Mouse (Mus musculus): ENCODE data around the gene Sco1. TPM values are rescaled to one million over a fixed set of nuclear protein-coding genes. Genes with fewer than 3 reads are reported as not detected.
"Not testable (repeated sequence)": the region's sequence is repeated elsewhere in the genome, so short reads cannot be mapped to it uniquely, and the experiment has no call there.

Sco1 gene
- total RNA-seq (2022): 10 to 100 TPM; 10.2 to 15.0 (median 11.0) TPM

DNA sequence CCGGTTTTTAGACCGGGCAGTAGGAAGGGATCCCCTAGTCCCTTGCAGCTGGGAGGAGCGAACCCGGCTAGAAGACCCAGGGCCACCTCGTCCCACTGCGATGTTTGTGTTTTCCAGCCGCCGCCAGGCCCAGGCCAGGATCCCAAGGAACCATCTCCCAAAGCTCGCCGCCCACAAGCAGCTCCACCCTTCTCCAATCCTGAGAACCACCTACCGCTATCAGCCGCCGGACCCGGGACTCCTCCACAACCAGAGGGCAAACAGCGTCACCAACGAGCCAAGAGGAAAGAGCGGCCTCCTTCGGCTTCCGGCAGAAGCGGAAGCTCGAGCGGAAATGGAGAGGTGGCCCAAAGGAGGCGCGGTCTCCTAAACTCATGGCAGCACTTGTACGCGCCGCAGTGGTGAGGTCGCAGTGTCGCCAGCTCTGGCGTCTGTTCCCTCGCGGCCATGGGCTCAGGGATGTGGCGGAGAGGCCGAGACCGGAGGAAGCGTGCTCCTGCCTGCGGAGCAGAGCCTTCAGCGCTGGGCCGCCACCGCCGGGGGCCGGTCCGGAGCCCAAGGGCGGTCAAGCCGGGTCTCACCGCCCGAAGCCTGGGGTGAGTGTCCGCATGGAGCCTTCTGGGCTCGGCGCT lies at the start of gene Sco1, which contains the start of gene Adprm:
Gene Sco1 (plus strand): TSS at position 350 of the 632 bp plus-strand sequence.
Gene Adprm (minus strand): TSS at position 274 of the 632 bp plus-strand sequence.
- peak; percentile 75 to 82 for DNase-seq (ENCODE audit: low spot score in 2 of 2)

GRCm38 (mm10) chr11:67002911-67003310 lies 49.6 kb upstream of the Sco1 start:
- no peak for DNase-seq (ENCODE audit: low spot score in 2 of 2)

DNA sequence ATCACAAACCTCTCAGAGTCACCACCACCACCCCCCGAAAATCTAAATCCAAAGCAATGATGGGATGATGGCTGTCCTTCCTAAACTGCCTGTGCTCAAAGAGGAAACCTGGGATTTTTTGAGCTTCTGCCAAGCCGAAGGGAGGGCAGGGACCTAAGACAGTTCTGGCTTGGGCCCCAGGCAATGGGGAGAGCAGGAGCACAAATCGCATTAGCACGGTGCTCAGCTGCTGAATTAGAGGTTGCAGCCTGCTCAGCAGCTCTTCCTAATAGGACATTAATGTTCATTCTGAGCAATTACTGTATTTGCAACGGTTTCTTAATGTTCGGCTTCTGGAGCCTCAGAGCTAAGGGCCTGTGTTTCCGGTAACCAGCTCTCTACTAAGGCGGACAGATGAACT lies 44.5 kb upstream of the Sco1 start:
- DNase-seq (ENCODE audit: low spot score in 2 of 2): no peak

GRCm38 (mm10) chr11:67008528-67008927 lies 43.9 kb upstream of the Sco1 start:
- no peak for DNase-seq (ENCODE audit: low spot score in 2 of 2)

GRCm38 (mm10) chr11:67010430-67010829 lies 42.0 kb upstream of the Sco1 start:
- DNase-seq (ENCODE audit: low spot score in 2 of 2): no peak

DNA sequence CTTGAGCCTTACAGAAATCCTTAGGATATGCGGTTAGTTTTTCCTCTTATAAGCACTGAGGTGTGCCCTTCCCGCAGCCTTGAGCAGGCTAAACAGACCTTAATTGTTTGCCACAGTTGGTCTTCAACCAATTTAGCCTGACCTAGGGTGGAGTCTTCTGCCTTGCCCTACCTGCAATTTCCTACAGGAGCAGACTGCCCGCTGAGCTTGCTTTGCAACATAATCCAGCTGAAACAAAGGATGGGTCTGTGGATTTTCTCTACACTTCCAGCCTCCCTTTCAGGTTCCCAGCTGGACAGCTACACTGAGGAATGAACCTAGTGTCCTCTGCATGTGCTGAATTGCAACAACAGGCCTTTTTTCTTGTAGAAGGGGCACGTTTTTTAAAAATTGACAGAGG lies 40.8 kb upstream of the Sco1 start:
- DNase-seq (ENCODE audit: low spot score in 2 of 2): no peak

DNA sequence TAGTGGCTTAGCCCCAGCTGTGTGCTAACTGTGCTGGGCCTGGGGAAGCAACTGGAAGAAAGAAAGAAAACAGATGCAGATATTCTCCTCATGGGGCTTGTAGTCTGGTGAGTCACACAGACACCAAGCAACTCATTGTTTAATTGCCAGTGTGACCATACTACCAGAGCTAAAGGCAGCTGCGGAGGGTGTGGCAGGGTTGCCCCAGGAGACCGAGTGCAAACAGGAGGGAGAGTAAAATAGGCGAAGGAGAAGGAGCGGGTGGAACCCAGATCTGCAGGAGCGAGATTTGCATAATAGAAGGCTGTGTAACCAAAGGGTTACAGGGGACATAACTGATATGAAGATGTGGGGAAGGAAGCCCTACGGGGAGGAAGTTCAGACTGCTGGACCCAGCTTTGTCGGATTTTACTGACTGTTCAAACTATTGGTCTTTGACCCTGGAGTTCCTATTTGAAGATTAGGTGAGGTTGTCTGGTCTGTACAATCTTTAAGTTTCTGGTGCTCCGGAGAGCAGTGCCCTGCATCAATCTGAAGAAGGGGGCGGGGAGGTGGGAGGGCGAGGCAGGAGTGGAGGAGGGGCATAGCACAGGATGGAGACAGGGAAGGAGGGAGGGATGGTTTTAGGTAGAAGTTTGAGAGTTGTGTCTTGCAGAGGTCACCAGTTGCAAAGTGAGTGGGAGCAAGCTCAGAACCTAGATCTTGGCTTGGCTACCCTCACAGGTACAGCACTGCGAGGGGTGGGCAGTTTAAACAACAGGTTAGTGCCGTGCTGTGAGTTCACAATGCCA lies 34.5 kb upstream of the Sco1 start:
- DNase-seq (ENCODE audit: low spot score in 2 of 2): no peak

- DNase-seq (ENCODE audit: low spot score in 2 of 2): no peak
Observed at GRCm38 (mm10) chr11:67019711-67020475, 32.6 kb upstream of the Sco1 start.

- DNase-seq (ENCODE audit: low spot score in 2 of 2): peak in 1 of 2 experiments; percentile 10
Observed at GRCm38 (mm10) chr11:67020948-67021347, 31.5 kb upstream of the Sco1 start.

GRCm38 (mm10) chr11:67022354-67023115 lies 29.9 kb upstream of the Sco1 start:
- DNase-seq (ENCODE audit: low spot score in 2 of 2): no peak

- not testable (repeated sequence) for DNase-seq (ENCODE audit: low spot score in 2 of 2)
Observed at GRCm38 (mm10) chr11:67023191-67023590, 29.3 kb upstream of the Sco1 start.

DNA sequence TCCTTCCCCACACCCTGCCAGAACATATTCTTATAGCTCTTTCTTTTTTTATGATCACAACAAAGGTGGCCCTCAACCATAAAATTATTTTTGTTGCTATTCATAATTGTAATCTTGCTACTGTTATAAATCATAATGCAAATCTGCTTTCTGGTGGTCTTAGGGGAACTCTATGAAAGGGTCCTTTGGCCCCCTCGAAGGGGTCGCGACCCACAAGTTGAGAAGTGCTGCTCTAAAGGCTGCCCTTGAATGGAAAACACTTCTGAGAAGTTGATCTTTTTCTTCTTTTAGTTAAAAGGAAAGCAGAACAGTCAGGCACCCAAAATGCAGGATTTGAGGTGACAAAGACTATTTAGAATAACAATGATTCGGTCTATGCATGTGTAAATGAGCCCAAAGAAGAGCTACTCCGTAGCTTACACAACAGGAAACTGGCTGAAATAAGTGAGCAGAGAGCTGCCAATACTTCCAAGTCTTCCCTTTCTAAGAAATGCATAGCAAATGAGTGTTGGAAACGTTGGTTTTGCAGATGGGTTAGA lies 28.6 kb upstream of the Sco1 start:
- no peak for DNase-seq (ENCODE audit: low spot score in 2 of 2)

DNA sequence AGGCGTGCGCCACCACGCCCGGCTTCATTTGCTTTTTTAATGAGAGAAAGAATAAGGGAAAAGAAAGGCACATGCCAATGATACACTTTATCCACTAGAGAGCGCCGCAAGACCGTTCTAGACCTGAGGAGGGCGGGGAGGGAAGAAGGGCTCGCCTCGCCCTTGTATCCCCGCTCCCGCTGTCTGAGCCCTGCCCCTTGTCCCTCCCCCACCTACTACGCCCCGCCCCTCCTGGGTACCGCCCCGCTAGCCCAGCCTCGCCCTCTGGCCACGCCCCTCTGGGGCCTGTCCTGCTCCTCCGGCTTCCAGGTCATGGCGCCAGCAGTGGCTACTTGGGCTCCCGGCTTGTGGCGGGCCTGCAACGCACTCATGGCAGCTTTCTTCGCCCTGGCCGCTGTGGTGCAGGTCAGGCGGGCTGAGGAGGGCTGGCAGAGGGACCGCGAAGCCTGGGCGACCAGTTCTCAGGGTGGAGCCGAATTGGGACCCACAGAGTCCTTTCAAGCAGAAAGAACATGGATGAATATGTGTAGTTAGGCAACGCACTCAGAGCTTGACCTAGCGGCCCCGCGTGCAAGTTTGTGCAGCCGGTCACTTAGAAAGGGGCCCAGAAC lies 27.5 kb upstream of the Sco1 start, which contains the start of gene Tmem220:
Gene Tmem220 (plus strand): TSS at position 288 of the 611 bp plus-strand sequence.
- peak; percentile 58 to 75 for DNase-seq (ENCODE audit: low spot score in 2 of 2)

GRCm38 (mm10) chr11:67030904-67031602 lies 21.4 kb upstream of the Sco1 start:
- DNase-seq (ENCODE audit: low spot score in 2 of 2): no peak

DNA sequence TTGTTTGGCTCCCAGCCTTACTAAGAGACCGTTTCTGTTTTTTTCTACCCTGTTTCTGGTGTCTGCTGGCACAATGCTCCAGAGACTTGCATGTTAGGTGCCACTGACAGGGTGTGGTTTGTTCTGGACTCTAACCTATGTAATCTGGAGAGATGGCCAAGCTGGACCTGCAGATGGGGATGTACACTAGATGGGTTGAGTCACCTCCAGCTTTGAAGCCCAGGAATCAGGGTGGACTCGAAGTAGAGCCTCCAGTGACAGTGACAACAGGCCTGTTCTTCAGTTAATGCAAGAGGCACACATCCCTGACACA lies 20.9 kb upstream of the Sco1 start:
- DNase-seq (ENCODE audit: low spot score in 2 of 2): no peak

GRCm38 (mm10) chr11:67034775-67035485 lies 17.5 kb upstream of the Sco1 start:
- DNase-seq (ENCODE audit: low spot score in 2 of 2): no peak

DNA sequence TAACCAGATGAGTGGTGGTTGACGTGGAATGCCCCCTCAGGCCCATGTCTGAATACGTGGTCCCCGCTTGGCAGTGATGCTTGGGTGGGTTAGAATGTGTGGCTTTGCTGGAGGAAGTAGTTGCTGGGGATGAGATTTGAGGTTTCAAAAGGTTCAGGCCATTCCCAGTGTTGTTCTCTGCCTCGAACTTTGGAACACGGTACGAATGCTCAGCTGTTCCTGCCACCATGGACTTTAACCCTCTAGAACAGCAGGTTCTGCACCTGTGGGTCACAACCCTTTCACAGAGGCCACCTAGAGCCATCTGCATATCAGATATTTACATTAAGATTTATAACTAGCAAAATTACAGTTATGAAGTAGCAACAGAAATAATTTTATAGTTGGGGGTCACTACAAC lies 16.2 kb upstream of the Sco1 start:
- DNase-seq (ENCODE audit: low spot score in 2 of 2): no peak

GRCm38 (mm10) chr11:67036892-67037291 lies 15.6 kb upstream of the Sco1 start:
- no peak for DNase-seq (ENCODE audit: low spot score in 2 of 2)

GRCm38 (mm10) chr11:67039799-67040198 lies 12.7 kb upstream of the Sco1 start:
- DNase-seq (ENCODE audit: low spot score in 2 of 2): no peak

All from left cerebral cortex, adult 8-10 months (tissue).